Mouse (Mus musculus) kidney, adult 2 months (tissue): ENCODE measurements at regions not wholly inside any gene's neighbourhood (a gene's known extent, or its start where the extent isn't known, plus 50 kb on each side); places are given as distances from the start of the nearest gene placed in this dataset.

ENCODE experiments used
- CTCF ChIP-seq: fragments of 200-500 bp; conservative IDR thresholded peaks from 2 replicates; pipeline ENCODE4 v1.5.1; 2011; ENCODE audit warnings: low read depth, mild to moderate bottlenecking, control low read depth, low read length, moderate library complexity, mixed read lengths; ENCODE audit not compliant: insufficient read depth, insufficient read length
- POLR2A ChIP-seq: fragments of 200-500 bp; IDR thresholded peaks from one replicate; pipeline ENCODE4 v1.6.1; 2011; ENCODE audit warnings: low read depth, low read length, control low read depth

DNA sequence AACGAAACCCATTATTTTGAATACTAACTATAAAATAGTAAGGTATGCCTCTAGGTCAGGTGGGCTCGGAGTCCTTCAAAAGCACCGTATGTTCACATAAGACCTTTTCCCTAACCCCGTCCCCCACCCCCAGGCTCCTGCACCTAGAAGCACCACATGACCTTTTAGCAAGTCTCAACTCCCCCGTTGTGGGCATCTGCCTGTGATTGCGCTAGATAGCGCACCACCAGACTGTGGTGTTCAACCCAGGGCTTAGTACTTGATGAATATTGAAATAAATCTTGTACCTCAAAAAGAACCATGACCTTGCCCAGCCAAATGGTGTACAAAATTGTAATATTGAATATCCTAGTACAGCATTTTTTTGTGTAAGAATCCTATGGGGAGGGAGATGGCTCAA, 99.8 kb downstream of the Rpap3 start:
- TF ChIP-seq CTCF = no peak
- no peak for TF ChIP-seq POLR2A
